Mouse (Mus musculus) kidney, adult 8-10 months (tissue): ENCODE results near the gene Fzd7.
A peak's percentile ranks its signal among the peaks of the same experiment; 100 is the strongest.

ENCODE experiments used
- DNase-seq, 2 experiments: peaks; one replicate each; pipeline ENCODE4 v3.0.0; 2022

The Fzd7 gene

DNA sequence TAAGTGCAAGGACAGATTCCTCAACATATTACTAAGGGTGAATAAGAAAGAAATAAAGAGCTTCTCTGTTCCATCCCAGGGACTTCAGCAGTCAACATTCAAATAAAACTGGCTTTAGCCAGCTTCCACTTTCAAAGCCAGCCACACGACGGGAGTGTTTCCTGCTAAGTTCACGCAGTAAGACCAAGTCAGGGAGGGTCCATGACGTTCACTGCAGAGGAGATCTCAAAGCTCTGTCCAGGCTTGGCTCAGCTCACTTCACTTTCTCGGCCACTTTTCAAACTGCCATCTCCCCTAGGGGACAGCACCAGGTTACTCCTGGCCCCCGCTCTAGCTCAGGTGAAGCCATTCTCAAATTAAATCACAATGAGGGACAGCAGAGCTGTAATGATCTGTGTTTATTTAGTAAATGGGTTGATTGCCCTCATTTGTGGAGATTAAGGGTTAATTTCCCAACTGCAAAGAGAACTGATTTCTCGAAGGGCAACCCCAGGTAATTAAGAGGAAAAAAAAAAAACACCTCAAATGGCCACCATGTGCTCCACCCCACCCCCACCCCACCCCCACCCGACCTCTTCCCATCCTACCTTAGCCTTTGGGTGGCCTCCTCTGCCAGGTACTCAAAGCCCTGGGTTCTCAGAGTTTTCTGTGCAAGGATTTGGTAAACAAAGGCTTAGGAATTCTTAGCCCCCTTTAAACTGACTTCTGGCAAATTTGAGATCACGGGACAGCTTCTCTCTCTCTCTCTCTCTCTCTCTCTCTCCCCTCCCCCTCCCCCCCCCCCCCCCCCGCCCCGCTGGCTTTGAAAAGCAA lies 9.7 kb upstream of the Fzd7 start:
- DNase-seq: no peak

DNA sequence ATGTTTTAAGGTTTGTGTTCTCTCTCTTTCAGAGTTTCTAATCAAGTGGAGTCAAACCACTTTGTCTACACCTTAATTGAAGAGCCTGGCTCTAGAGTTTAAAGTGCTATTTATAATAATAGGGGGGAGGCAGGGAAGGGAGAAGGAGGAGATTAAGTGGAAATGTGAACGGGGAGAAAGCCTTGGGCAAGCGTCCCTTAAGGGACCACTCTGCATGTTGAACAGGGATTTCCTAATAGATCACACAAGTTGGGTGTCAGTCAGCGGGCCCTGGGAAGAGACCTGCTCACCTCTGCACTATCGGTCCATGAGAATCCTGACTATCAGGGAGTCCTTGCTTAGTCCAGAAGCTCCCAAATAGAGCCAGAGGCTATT lies 9.1 kb upstream of the Fzd7 start:
- DNase-seq: no peak

DNA sequence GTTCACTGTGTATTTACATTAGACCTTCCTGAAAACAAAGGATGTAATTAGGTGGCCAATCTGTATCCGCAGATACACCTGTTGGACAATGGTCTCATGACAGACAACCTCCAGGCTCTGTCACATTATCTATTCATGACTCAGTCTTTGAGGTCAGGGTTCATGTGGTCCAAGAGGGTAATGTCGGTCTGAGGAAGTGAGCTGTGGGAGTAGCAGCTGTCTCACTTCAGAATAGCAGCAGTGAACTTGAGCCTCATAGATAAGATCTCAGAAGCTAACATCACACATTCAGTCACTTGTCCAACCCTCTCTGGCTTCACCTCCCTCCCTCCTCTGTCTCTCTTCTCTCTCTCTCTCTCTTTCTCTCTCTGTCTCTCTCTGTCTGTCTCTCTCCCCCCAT lies 6.6 kb upstream of the Fzd7 start:
- no peak for DNase-seq

GRCm38 (mm10) chr1:59478911-59479310 lies 3.3 kb upstream of the Fzd7 start:
- no peak for DNase-seq

DNA sequence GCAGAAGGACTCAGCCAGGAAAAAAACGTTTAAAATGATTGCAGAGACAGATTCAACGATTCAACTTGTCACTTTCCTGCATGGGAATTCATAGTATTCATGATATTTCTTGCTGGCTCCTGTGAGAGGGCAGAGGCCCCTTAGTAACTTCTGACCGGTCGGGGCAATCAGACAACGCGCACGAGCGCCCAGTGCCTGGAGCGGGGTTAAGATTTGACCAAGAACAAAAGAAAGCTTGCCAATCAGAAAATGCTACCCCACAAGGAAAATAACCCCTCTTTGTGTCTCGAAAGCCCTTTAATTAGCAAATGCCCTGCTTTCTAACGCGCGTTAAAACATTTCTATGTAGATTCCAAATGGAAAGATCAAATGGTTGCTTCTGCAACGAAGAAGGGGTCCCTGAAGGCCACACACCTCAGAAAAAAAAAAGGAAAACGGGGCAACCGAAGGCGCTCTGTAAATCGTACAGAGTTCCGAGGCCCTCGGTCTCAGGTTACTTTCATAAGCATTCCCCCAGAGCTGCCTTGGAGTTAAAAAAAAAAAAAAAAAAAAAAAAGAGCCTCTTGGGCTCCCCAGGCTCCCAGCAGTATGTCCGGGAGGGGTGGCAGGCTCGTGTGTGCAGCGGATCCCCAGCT lies 1.3 kb upstream of the Fzd7 start:
- peak; percentile 28 to 33 for DNase-seq

DNA sequence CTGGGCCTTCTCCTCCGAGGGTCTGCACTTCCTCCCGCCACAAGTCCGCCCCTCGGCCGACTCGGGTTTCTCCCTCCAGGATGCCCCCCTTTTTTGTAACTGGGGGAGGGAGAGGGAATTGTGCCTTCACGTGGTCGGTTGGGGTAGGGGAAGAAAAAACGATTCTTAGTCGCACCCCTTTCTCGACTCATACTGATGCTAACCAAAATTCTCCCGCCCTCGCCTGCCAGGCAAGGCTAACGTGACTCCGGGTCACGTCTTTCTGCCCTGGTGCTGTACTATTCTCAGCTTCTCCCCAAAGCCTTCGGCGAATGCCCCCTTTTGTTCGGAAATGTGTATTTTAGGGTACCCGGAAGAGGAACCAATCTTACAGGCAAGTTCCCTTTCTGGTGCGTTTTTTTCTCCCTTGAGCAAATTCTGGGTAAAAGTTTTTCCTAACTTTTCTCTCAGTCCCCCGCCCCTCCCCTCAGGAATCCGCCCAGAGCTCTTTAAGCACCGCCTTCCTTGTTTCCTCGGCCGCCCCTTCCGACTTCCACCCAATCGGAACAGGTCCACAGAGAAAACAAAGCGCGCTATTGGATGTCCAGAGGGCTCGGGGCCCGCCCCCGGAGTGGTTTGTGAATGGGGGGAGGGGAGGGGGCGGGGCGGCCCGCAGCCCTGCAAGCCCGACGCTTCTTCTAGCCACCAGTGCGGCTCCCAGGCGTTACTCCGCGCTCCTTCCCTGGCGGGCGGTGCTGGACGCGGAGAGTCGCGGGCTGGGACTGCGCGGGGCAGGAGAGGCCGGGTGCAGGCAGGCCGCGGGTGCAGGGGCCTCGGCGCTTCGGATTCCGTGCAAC lies 550 bp upstream of the Fzd7 start:
- peak; percentile 96 to 97 for DNase-seq

DNA sequence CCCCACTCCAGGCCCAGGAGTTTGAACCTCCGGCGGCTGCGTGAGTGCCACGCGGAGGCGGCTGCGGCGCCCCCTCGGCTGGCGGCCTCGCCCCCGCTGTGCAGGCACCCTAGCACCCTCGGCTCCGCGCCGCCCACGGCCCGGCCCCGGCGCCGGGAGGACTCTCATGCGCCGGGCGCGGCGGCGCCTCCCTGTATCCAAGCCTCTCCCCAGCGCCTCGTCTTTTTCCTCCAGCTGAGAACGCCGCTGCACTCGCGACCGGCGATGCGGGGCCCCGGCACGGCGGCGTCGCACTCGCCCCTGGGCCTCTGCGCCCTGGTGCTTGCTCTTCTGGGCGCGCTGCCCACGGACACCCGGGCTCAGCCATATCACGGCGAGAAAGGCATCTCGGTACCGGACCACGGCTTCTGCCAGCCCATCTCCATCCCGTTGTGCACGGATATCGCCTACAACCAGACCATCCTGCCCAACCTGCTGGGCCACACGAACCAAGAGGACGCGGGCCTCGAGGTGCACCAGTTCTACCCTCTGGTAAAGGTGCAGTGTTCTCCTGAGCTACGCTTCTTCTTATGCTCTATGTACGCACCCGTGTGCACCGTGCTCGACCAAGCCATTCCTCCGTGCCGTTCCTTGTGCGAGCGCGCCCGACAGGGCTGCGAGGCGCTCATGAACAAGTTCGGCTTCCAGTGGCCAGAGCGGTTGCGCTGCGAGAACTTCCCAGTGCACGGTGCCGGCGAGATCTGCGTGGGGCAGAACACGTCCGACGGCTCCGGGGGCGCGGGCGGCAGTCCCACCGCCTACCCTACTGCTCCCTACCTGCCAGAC lies 684 bp downstream of the Fzd7 start:
- peak in 1 of 2 experiments; percentile 28 for DNase-seq

DNA sequence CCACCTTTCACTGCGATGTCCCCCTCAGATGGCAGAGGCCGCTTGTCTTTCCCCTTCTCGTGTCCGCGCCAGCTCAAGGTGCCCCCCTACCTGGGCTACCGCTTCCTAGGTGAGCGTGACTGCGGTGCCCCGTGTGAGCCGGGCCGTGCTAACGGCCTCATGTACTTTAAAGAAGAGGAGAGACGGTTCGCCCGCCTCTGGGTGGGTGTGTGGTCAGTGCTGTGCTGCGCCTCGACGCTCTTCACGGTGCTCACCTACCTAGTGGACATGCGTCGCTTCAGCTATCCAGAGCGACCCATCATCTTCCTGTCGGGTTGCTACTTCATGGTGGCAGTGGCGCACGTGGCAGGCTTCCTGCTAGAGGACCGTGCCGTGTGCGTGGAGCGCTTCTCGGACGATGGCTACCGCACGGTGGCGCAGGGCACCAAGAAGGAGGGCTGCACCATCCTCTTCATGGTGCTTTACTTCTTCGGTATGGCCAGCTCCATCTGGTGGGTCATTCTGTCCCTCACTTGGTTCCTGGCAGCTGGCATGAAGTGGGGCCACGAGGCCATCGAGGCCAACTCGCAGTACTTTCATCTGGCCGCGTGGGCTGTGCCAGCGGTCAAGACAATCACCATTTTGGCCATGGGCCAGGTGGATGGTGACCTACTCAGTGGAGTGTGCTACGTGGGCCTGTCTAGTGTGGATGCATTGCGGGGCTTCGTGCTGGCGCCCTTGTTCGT lies 1.5 kb downstream of the Fzd7 start:
- DNase-seq: peak; percentile 54 to 61

GRCm38 (mm10) chr1:59484314-59484713 lies 2.1 kb downstream of the Fzd7 start:
- DNase-seq: no peak

- no peak for DNase-seq
Observed at GRCm38 (mm10) chr1:59484791-59485785, 2.9 kb downstream of the Fzd7 start.

DNA sequence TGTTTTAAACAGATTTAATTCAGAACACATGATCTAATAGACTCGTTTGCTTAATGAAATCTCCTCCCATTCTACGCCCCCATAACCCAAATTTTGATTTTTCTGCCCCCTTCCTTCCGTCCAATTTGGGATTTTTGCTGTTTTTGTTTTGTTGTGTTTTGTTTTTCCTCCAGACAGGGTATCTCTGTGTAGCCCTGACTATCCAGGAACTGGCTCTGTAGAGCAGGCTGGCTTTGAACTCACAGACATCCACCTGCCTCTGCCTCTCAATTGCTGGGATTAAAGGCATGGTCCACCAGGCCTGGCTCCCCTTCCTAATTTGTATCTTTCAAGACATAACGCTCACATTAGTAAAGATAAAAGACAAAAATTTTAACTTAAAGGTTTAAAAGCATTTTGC lies 3.6 kb downstream of the Fzd7 start:
- no peak for DNase-seq

GRCm38 (mm10) chr1:59487651-59488051 lies 5.4 kb downstream of the Fzd7 start:
- DNase-seq: peak; percentile 43 to 53

DNA sequence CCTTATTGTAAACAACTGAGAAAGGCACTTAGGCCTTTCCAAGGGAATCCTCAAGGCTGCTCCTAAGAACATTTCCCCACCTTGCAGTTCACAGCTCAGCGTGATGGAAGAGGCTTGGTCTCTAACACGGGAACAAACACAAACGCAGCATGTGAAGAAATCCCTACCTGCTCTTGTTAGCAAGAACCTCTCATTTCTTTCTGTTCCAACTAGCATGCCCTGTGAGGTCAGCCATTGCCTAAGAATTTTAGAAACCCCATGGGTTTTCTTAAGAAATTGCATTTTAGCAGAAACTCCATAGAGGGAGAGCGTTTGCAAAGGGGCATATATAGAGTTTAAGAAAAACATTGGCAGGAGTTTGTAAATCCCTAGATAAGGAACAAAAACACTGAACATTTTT lies 6.3 kb downstream of the Fzd7 start:
- DNase-seq: no peak

GRCm38 (mm10) chr1:59488991-59489390 lies 6.8 kb downstream of the Fzd7 start:
- DNase-seq: no peak

- DNase-seq: no peak
Observed at GRCm38 (mm10) chr1:59491517-59491916, 9.3 kb downstream of the Fzd7 start.

DNA sequence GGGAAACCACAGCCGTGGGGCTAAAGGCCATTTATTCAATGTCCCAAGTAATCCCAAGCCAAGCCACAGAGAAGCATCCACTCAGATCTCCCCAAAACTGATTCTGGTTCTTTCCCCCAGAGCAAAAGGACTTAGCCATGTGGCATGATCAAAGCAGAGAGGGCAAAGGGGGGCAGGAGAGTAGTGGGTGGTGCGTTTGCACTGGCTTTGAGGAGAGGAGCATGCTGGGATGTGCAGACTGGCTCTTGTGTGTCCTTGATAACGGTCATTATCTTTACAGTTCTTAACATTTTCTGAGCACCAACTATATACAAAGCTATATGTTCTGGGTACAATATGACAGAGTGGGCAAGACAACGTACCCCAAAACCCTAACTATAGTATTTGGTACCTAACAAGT lies 10.2 kb downstream of the Fzd7 start:
- DNase-seq: no peak

DNA sequence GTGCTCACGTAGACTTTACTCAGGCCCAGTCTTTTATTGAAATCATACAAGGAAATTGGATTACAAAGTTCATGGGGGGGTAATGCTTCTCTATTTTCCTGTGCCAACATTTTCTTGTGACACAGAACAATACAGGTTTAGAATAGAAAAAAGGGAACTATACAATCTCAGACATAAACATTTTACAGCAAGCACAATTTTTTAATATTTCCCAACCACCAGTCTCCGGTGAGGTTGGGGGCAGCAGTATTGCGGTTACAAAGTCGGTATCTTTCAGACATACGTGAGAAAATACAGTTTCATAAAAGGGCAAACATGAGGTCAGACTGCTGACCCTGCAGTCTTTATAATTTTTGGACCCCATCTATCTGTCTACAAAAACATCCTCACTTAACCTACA lies 13.7 kb downstream of the Fzd7 start:
- no peak for DNase-seq

DNA sequence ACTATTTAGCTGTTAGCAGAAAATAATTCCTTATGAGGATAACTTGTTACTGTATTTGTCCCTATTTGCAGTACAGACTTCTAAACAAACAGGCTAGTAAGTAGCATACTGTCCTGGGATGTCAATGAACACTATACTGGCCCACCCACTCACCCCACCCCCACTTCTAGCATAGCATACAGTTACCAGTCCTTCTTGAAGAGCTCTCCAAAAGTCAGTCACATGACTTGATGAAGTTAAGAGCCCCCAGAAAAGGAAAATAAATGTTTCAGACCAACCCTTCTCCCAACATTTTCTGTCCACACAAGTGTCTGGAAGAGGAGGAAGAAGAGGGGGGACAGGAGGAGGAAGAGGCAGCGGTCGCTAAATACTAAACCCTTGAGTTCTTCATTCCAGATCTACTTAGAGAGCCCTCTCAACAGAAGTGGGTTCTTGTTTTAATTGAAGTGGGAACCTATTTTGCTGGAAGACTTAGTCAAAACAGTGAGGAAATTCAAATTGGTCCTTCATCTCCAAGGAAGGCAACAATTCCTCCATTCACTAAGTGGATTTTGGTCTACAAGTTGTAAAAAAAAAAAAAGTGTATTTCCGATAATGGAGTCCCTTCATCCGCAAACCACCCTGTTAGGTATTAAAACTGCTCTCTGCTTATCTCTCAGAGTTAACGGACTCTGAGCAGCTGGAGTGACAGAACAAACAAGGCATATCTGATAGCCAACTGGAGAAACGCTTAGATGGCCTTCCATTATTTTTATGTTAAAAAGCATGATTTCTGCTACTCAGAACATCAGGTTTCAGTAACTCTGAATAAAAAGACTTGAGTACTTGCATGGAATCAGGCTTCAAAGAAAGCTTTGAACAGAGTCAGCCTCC lies 15.8 kb downstream of the Fzd7 start:
- no peak for DNase-seq

DNA sequence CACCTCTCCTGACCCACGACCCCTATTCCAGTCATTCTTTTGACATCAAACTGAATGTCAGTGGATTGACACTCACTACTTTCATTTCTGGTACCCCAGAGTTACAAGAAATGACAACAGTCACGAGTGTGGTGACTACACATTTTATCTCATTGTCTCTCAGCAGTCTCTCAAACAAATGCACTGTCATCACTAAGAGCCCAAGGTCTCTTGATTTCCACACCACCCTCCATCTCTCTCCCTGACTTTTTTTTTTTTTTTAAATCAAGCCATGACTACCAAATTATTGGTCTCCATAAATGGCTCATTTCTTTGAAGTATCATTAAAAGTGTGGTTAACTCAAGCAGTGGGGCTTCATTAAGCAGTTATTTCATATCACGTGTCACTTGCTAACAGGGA lies 17.1 kb downstream of the Fzd7 start:
- DNase-seq: no peak

GRCm38 (mm10) chr1:59502355-59502754 lies 20.1 kb downstream of the Fzd7 start:
- no peak for DNase-seq
